Mouse (Mus musculus) Patski (cell line): ENCODE data around the gene Reep6. TPM values are rescaled to one million over a fixed set of nuclear protein-coding genes. Genes with fewer than 3 reads are reported as not detected.

Experiments used
- ATAC-seq: fragments of 100-300 bp; one replicate; pipeline ENCODE4 v1.8.0; 2021
- CTCF ChIA-PET: fragments of 350-600 bp; sonication (Branson Sonifier 250); formaldehyde crosslinking; loops from one replicate; lab custom pipeline; 2022; ENCODE audit warnings: inconsistent platforms; lab: Charles Lee
- POLR2A ChIA-PET: fragments of 350-600 bp; sonication (Branson Sonifier 250); formaldehyde crosslinking; loops from one replicate; lab custom pipeline; 2022; ENCODE audit warnings: antibody characterized with exemption, inconsistent platforms; lab: Charles Lee
- DNase-seq: peaks from one replicate; pipeline ENCODE4 v3.0.0-alpha.2; 2011; ENCODE audit warnings: low read depth, low spot score
- H3K27me3 ChIP-seq: fragments of 371-371 bp; one replicate; pipeline ENCODE4 v1.5.1; 2021
- CTCF ChIP-seq: fragments of 100-300 bp; IDR thresholded peaks from one replicate; pipeline ENCODE4 v1.5.1; 2021
- in situ Hi-C: fragments of 300-500 bp; cut with MboI; formaldehyde crosslinking; loops from 3 replicates; pipeline ENCODE4 v1.11.1; 2018; ENCODE audit warnings: low pct_unique_long_range_greater_than_20kb, mixed read lengths
- polyA plus RNA-seq: library from polyadenylated mRNA; unstranded; gene quantifications from one replicate; pipeline ENCODE4 v1.2.3, GENCODE M21; 2021

Reep6 gene
- polyA plus RNA-seq, 1 experiment from 2014 or later: 6.9 TPM

DNA sequence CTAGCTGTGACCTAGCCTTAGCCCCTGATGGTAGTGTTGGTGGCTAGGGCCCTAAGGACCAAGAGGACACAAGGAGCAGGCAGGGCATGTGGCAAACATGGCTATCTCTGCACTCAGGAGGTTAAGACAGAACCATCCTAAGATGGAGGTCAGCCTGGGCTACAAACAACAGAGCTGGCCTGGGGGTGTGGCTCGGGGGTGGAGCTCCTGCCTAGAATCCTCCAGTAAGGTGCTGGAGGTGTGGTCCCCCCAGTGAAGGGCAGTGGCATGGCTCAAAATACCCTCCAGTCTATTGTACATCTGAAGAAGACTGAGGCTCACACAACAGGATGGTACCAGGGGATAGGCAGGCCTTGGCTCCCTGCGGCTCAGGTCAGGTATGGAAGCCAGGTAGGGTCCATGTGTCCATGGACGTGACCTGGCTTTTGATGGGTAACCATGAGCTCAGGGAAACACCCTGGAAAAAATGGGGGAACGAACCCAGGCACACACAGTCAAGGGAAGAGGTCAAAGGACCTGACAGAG is 54.4 kb downstream of the Reep6 start:
- CTCF ChIA-PET: interaction anchor here (1.0 to 2.2 kb wide), 5 partner anchors 10 to 173 kb away, joined by 3 to 10 read pairs (median 5); no protein-coding TSS in a partner anchor
- DNase-seq (no peak), ATAC-seq (no peak)
- H3K27me3 ChIP-seq: no peaks in the 10 kb centered on the region
- in situ Hi-C loops: no loop called here
- TF ChIP-seq CTCF: no peak
- POLR2A ChIA-PET: interaction anchor here (1.0 to 5.3 kb wide), 2 partner anchors 15 to 20 kb away, joined by 3 to 38 read pairs; partner anchors contain the start of gene Mbd3

DNA sequence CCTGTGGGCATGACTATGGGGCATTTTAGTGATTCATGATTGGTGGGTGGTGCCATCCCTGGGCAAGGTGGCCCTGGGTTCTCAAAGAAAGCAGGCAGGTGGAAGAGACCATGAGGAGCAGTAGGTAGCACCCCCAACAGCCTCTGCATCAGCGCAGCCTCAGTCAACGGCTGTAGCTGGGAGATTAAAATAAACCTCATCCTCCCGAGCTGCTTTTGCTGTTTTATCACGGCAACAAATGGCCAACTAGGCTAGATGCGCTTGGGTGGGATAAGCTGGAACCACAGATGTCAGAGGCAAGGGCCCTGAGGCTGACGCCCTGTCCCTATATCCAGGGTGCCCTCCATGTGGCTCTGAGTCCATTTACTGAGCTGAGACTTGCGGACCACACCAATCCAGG is 55.0 kb downstream of the Reep6 start:
- in situ Hi-C loops: no loop called here
- ChIA-PET CTCF (interaction anchor here (0.7 to 2.2 kb wide), 6 partner anchors 10 to 173 kb away, joined by 3 to 10 read pairs (median 4); no protein-coding TSS in a partner anchor), POLR2A (interaction anchor here (1.0 to 5.3 kb wide), 2 partner anchors 14 to 19 kb away, joined by 3 to 38 read pairs; partner anchors contain the start of gene Mbd3)
- no peak for TF ChIP-seq CTCF
- H3K27me3 ChIP-seq: no peaks in the 10 kb centered on the region
- DNase-seq: no peak
- no peak for ATAC-seq

DNA sequence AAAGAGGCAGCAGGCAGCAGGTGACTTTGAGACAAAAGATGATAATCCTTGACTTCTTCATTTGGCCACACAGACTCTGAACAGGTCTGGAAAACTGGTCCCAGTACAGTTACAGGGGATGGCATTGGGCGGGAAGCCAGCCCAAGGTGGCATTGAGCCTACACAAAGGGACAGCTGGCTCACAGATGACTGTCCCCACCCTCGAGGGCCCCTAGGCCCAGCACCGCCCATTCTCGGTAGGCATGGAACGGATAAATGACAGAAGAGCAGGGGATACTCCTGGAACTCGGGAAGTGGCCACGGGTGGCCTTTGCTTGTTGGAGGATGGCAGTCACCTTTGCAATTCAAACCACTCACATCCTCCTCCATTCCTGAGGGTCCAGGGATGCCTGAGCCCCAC is 55.6 kb downstream of the Reep6 start:
- CTCF ChIA-PET: interaction anchor here (0.7 to 2.2 kb wide), 5 partner anchors 9 to 172 kb away, joined by 3 to 10 read pairs (median 5); no protein-coding TSS in a partner anchor
- H3K27me3 ChIP-seq: no peaks in the 10 kb centered on the region
- no peak for DNase-seq
- in situ Hi-C loops: no loop called here
- TF ChIP-seq CTCF: no peak
- no peak for ATAC-seq
- POLR2A ChIA-PET: interaction anchor here (1.0 to 5.3 kb wide), 2 partner anchors 14 to 19 kb away, joined by 3 to 38 read pairs; partner anchors contain the start of gene Mbd3

Other genes starting within 250 kb of the Reep6 start
- 181 TPM for gene Sbno2, start 224.4 kb upstream of the Reep6 start, polyA plus RNA-seq
- 140 TPM for gene Stk11, start 214.2 kb upstream of the Reep6 start, polyA plus RNA-seq
- 475 TPM for gene Atp5d, start 191.3 kb upstream of the Reep6 start, polyA plus RNA-seq
- 30.0 TPM for gene Cbarp, start 189.1 kb upstream of the Reep6 start, polyA plus RNA-seq
- gene Midn, start 181.7 kb upstream of the Reep6 start, polyA plus RNA-seq: 116 TPM
- gene Cirbp, start 164.0 kb upstream of the Reep6 start, polyA plus RNA-seq: 62.1 TPM
- gene 1600002K03Rik, start 157.0 kb upstream of the Reep6 start, polyA plus RNA-seq: 7.9 TPM
- 1.1 TPM for gene Efna2, start 150.5 kb upstream of the Reep6 start, polyA plus RNA-seq
- gene Mum1, start 103.5 kb upstream of the Reep6 start, polyA plus RNA-seq: 41.4 TPM
- 182 TPM for gene Ndufs7, start 80.8 kb upstream of the Reep6 start, polyA plus RNA-seq
- 8.2 TPM for gene Gamt, start 68.9 kb upstream of the Reep6 start, polyA plus RNA-seq
- 157 TPM for gene Dazap1, start 68.5 kb upstream of the Reep6 start, polyA plus RNA-seq
- gene Rps15, start 37.5 kb upstream of the Reep6 start, polyA plus RNA-seq: 1,353 TPM
- 0.14 TPM for gene Apc2, start 34.0 kb upstream of the Reep6 start, polyA plus RNA-seq
- 34.7 TPM for gene 2310011J03Rik, start 9.4 kb upstream of the Reep6 start, polyA plus RNA-seq
- 6.2 TPM for gene Pcsk4, start 455 bp upstream of the Reep6 start, polyA plus RNA-seq
- gene Adamtsl5, start 18.5 kb downstream of the Reep6 start, polyA plus RNA-seq: 1.2 TPM
- gene Plk5, start 26.5 kb downstream of the Reep6 start, polyA plus RNA-seq: 0.62 TPM
- gene Mex3d, start 57.7 kb downstream of the Reep6 start, polyA plus RNA-seq: 30.6 TPM
- 181 TPM for gene Mbd3, start 69.6 kb downstream of the Reep6 start, polyA plus RNA-seq
- 535 TPM for gene Uqcr11, start 76.9 kb downstream of the Reep6 start, polyA plus RNA-seq
- gene Tcf3, start 103.7 kb downstream of the Reep6 start, polyA plus RNA-seq: 96.9 TPM
- gene Onecut3, start 164.9 kb downstream of the Reep6 start, polyA plus RNA-seq: not detected
- 0.24 TPM for gene Atp8b3, start 209.2 kb downstream of the Reep6 start, polyA plus RNA-seq
- gene Rexo1, start 231.6 kb downstream of the Reep6 start, polyA plus RNA-seq: 32.2 TPM
- gene Klf16, start 247.4 kb downstream of the Reep6 start, polyA plus RNA-seq: 18.7 TPM